Mouse (Mus musculus) gastrocnemius, postnatal 36 days (tissue): Measurements from ENCODE around the gene Gjb4. TPM values are rescaled to one million over a fixed set of nuclear protein-coding genes. Genes with fewer than 3 reads are reported as not detected.

ENCODE experiments used
- DNase-seq, 2 experiments: peaks; one replicate each; pipeline ENCODE4 v3.0.0; 2022
- intact Hi-C: fragments of 180-260 bp; cut with DNase I; formaldehyde crosslinking; loops from one replicate; pipeline ENCODE4 v1.15.1; 2025
- total RNA-seq, 2 experiments: library from RNA; stranded (reverse); gene quantifications; 2 replicates each; pipeline ENCODE4 v1.2.3; 2021

Gene Gjb4
- total RNA-seq, 2 experiments from 2014 or later, result not detected

DNA sequence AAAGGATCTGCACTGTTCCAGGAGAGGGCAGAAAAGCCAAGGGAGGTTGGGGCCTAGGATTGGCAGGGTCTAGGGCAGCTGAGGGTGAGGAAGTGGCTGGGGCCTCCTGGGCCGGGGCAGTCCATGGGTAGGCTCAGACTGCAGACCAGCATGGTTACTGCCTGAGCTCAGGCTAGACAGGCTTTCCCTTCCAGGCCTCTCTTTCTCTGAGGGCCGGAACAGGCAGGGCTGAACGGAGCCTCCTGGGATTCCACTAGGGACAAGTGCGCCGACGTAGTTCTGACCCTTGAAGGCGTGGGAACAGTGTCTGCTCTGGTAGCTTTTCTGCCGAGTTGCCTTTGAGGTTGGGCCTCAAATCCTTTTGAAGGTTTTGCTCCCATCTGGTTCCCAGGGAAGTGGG lies 38.1 kb downstream of the Gjb4 start:
- intact Hi-C loops, result no loop called here
- DNase-seq, result peak in 1 of 2 experiments; percentile 15

- intact Hi-C loops, result no loop called here
- DNase-seq, result no peak
Observed at GRCm38 (mm10) chr4:127314585-127314984, 39.3 kb downstream of the Gjb4 start.

GRCm38 (mm10) chr4:127313861-127314260 lies 40.0 kb downstream of the Gjb4 start, which contains the start of gene Gja4:
TSS of gene Gja4 (minus strand) at chr4:127314039.
- intact Hi-C loops, result no loop called here
- peak; percentile 50 to 79 for DNase-seq

GRCm38 (mm10) chr4:127312349-127312748 lies 41.5 kb downstream of the Gjb4 start:
- no peak for DNase-seq
- intact Hi-C loops, result no loop called here

DNA sequence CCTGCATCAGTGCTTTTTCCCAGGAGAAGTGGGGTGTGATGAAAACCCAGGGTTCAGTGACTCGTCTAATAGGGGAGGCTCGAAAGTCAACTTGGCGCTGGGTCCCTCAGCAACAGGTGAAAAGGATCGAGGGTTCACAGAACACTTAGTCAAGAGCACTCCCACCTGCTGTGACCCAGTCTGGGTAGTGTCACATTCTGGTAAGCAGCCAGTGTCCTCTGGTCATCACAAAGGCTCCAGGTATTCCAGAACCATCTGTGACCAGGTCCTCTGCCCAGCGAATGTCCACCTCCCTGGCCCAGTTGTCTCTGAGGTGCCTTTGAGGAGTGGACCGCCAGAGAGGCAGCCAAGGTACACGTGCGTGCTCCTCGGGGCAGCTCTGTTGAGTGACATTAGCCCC lies 42.3 kb downstream of the Gjb4 start:
- DNase-seq, result no peak
- intact Hi-C loops, result no loop called here

DNA sequence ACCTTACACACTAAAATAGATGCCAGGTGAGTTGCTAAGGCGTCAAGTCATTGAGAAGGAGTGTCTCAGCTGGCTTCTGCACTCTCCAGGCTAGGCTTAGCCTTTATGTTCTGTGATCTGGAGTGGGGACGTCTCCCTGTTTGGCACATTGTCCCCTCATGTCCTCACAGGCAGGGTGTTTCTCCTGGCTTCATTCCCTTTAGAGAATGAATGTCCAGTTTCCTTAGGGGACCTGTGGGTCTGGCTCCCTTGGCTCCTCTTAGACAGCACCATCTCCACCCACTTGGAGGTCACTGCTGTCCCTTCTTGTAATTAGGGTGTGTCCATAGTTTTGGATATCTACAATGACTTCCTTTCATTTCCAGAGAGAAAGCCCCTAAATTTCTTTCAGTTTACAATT lies 47.0 kb downstream of the Gjb4 start:
- DNase-seq, result no peak
- intact Hi-C loops, result no loop called here

- peak in 1 of 2 experiments; percentile 17 for DNase-seq
- intact Hi-C loops, result no loop called here
Observed at GRCm38 (mm10) chr4:127303796-127304195, 50.1 kb downstream of the Gjb4 start.

Other genes with a start within 250 kb of the Gjb4 start
- gene Tmem35b, start 230.4 kb downstream of the Gjb4 start, total RNA-seq, result 1 to 10 TPM in 1 of 2 experiments, under 1 TPM in 1; 0.77 to 1.2 TPM
- under 1 TPM in 1 of 2 experiments, not detected in 1; 0.23 TPM for gene Dlgap3, start 184.9 kb downstream of the Gjb4 start, total RNA-seq
- 10 to 100 TPM; 29.7 to 34.2 TPM for gene Smim12, start 110.3 kb downstream of the Gjb4 start, total RNA-seq
- gene Gja4, start 40.0 kb downstream of the Gjb4 start, total RNA-seq, result 1 to 10 TPM; 4.4 TPM
- not detected for gene Gjb3, start 23.2 kb downstream of the Gjb4 start, total RNA-seq
- under 1 TPM in 1 of 2 experiments, not detected in 1; 0.25 TPM for gene Gjb5, start 4.1 kb upstream of the Gjb4 start, total RNA-seq